Mouse (Mus musculus): ENCODE data around the gene Tph2.

- TF ChIP-seq GATA1 (IDR thresholded peaks at IDR 0.05; ENCODE audit: low read length) = no peak
- no peak for TF ChIP-seq TAL1 (IDR thresholded peaks at IDR 0.05; ENCODE audit: low read length)
These were observed 9.2 kb downstream of the Tph2 start for GRCm38 (mm10) chr10:115175591-115175991.
